Comparison of ENCODE assay signal across 8 mouse cellular contexts in the genomic region with DNA sequence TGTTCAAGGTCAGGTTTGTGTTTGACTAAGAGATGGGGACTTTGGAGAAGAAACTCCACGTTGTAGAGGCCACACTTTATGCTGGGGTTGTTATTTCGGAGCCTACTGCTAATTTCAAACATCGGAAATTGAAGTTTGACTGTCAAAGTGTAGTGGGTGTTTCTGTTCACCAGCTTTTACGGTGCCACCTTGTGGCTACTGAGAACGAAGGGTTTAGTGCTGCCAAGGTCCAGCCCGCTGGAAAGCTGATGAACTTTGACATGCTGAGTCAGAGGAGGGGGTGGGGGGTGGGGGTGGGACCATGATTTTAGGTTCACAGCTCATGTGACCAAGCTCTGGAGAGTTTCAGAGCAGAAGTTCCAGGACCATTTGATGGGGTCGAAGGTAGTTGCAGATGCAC.
DNase-seq lines count a peak whose midpoint lies in the region; ATAC-seq and TF ChIP-seq lines count a peak whose summit lies in the region.

No protein-coding gene starts in this region.

- ATAC-seq in liver, embryonic 12.5 days: no peak

- WGBS in liver, embryonic 12.5 days (ENCODE audit: insufficient replicate concordance): 43% methylated on average over 7 of the region's 7 CpGs

- no peaks in the 10 kb centered on the region for H3K27me3 ChIP-seq in liver, embryonic 12.5 days (replicated peaks)

- H3K9me3 ChIP-seq in liver, embryonic 12.5 days (replicated peaks): no peaks in the 10 kb centered on the region

- H3K4me1 ChIP-seq in liver, embryonic 12.5 days: no peaks in the 10 kb centered on the region; the same call in 1 of the 2 replicates

- no peak for DNase-seq in gastrocnemius, adult 2 months
- DNase-seq in gastrocnemius, postnatal 14 days: no peak
- DNase-seq in liver: peak; percentile 22
- peak; percentile 61 for DNase-seq in kidney, adult 9 months
- DNase-seq in retina, embryonic 14.5 days (ENCODE audit: low spot score): peak; percentile 42
- DNase-seq in cerebellum, adult 11 months: no peak
- DNase-seq in cerebellum, adult 8-10 months: no peak

- no peak overlapping the region for H3K4me2 ChIP-seq in liver, embryonic 12.5 days

- no peak overlapping the region for H3K4me3 ChIP-seq in gastrocnemius, adult 2 months
- no peak overlapping the region for H3K4me3 ChIP-seq in liver, embryonic 12.5 days

- no peak overlapping the region for H3K27ac ChIP-seq in gastrocnemius, adult 2 months
- no peak overlapping the region for H3K27ac ChIP-seq in liver, embryonic 12.5 days

- peak; percentile 32; the same call in 1 of the 2 replicates for TF ChIP-seq CTCF in gastrocnemius, adult 2 months (IDR thresholded peaks at IDR 0.05)

- intact Hi-C loops in gastrocnemius, adult 2 months (cut with DNase I): no loop called here
- intact Hi-C loops in gastrocnemius, postnatal 14 days (cut with DNase I; ENCODE audit: low total_unique reads): no loop called here

- H3K36me3 ChIP-seq in liver, embryonic 12.5 days: no peaks in the 10 kb centered on the region

- no peak overlapping the region for H3K9ac ChIP-seq in liver, embryonic 12.5 days

Comparison
In these comparisons a context has a peak if more than half of its experiments do, and no peak if none do; other contexts are left out.
1. DNase-seq: peak in liver (single experiment), kidney, adult 9 months (single experiment) and retina, embryonic 14.5 days (single experiment); none in gastrocnemius, adult 2 months (single experiment), gastrocnemius, postnatal 14 days (single experiment), cerebellum, adult 11 months (single experiment) and cerebellum, adult 8-10 months (single experiment).